Mouse (Mus musculus) ES-E14 (cell line): ENCODE results near the gene Kctd20. TPM values are rescaled to one million over a fixed set of nuclear protein-coding genes. Genes with fewer than 3 reads are reported as not detected.

Source experiments
- DNase-seq: peaks from one replicate; pipeline ENCODE4 v3.0.0-alpha.2; 2013; ENCODE audit warnings: low read depth, low spot score
- H3K27ac ChIP-seq: 2 replicates; pipeline ENCODE4 v1.5.1; 2012; ENCODE audit warnings: low read depth, mild to moderate bottlenecking, low read length, moderate library complexity, mixed read lengths; ENCODE audit not compliant: poor library complexity, insufficient read depth, severe bottlenecking
- H3K36me3 ChIP-seq: 2 replicates; pipeline ENCODE4 v1.6.1; 2012; ENCODE audit warnings: mild to moderate bottlenecking, low read length, moderate library complexity, mixed read lengths; ENCODE audit not compliant: control insufficient read depth, poor library complexity, insufficient read depth, severe bottlenecking
- H3K4me1 ChIP-seq, 2 experiments: fragments of 150-350 bp in 1 of 2; sonication (generic) in 1 of 2; 2 replicates each; pipeline ENCODE4 v1.6.1; 2012; ENCODE audit warnings: low read length in 2 of 2, mild to moderate bottlenecking in 1 of 2, mixed read lengths in 1 of 2; ENCODE audit not compliant: control insufficient read depth in 2 of 2, insufficient read depth in 2 of 2, poor library complexity in 1 of 2
- H3K4me3 ChIP-seq, 2 experiments: fragments of 150-350 bp in 1 of 2; sonication (generic) in 1 of 2; 2 replicates each; pipeline ENCODE4 v1.5.1; 2012; ENCODE audit warnings: low read length in 2 of 2, low read depth in 1 of 2, mild to moderate bottlenecking in 1 of 2, mixed read lengths in 1 of 2; ENCODE audit not compliant: insufficient read depth in 1 of 2, poor library complexity in 1 of 2, severe bottlenecking in 1 of 2
- H3K9ac ChIP-seq: 2 replicates; pipeline ENCODE4 v1.6.1; 2012; ENCODE audit warnings: low read depth, mild to moderate bottlenecking, low read length, mixed read lengths; ENCODE audit not compliant: poor library complexity, insufficient read depth, severe bottlenecking
- H3K9me3 ChIP-seq: fragments of 150-350 bp; sonication (generic); 2 replicates; pipeline ENCODE4 v1.6.1; 2012; ENCODE audit warnings: low read depth, mild to moderate bottlenecking, low read length; ENCODE audit not compliant: control insufficient read depth, insufficient read depth
- CHD2 ChIP-seq: IDR thresholded peaks from 2 replicates; pipeline ENCODE4 v1.6.1; 2014; ENCODE audit warnings: mild to moderate bottlenecking, low read depth, low read length, inconsistent platforms
- HCFC1 ChIP-seq: IDR thresholded peaks from 2 replicates; pipeline ENCODE4 v1.6.1; 2012; ENCODE audit warnings: low read length, inconsistent platforms, borderline replicate concordance; ENCODE audit not compliant: insufficient read depth
- MAFK ChIP-seq: IDR thresholded peaks from 2 replicates; pipeline ENCODE4 v1.6.1; 2014; ENCODE audit warnings: mild to moderate bottlenecking, low read depth, low read length, inconsistent platforms; ENCODE audit not compliant: insufficient read depth
- ZC3H11A ChIP-seq: IDR thresholded peaks from 2 replicates; pipeline ENCODE4 v1.6.1; 2012; ENCODE audit warnings: low read depth, mild to moderate bottlenecking, inconsistent platforms, low read length, borderline replicate concordance
- ZNF384 ChIP-seq: IDR thresholded peaks from 2 replicates; pipeline ENCODE4 v1.6.1; 2012; ENCODE audit warnings: low read depth, low read length, inconsistent platforms
- in situ Hi-C, 2 experiments: fragments of 600-800 bp; cut with MboI; formaldehyde crosslinking; loops; one replicate each; pipeline ENCODE4 v1.15.1; 2025; ENCODE audit warnings: low sequenced_read_pairs in 2 of 2, inconsistent platforms in 1 of 2; ENCODE audit not compliant: unreplicated experiment in 2 of 2
- total RNA-seq: library from RNA; depleted of rRNA; stranded (reverse); fragments of 300-350 nt; gene quantifications from 2 replicates; pipeline ENCODE4 v1.2.3, GENCODE M21; 2012

Kctd20 gene
- total RNA-seq, 1 experiment = 46.9 TPM

- DNase-seq = no peak
- Histone ChIP-seq H3K4me1 (peaks cover 0 to 8% of the 10 kb centered on the region in 2 experiments; a peak in 1 of 4 replicates), H3K27ac (no peak overlapping the region; the same call in 1 of the 2 replicates), H3K4me3 (no peak overlapping the region), H3K36me3 (peaks cover 15% of the 10 kb centered on the region), H3K9ac (no peak overlapping the region), H3K9me3 (no peaks in the 10 kb centered on the region)
- in situ Hi-C loops = no loop called here
- no peak for TF ChIP-seq HCFC1
- TF ChIP-seq ZNF384 = 0 out of 2 replicates have a peak, but pooled peaks have one; percentile 29
- TF ChIP-seq CHD2 = no peak
These were observed 52.0 kb downstream of the Kctd20 start for GRCm38 (mm10) chr17:29003740-29004139.

GRCm38 (mm10) chr17:29005002-29005401 is 53.3 kb downstream of the Kctd20 start:
- no peak overlapping the region; a peak in 1 of 4 replicates for H3K4me3 ChIP-seq
- no peak for DNase-seq
- in situ Hi-C loops = no loop called here
- peaks cover 3 to 8% of the 10 kb centered on the region in 2 experiments; a peak in 3 of 4 replicates for H3K4me1 ChIP-seq
- peaks cover 9% of the 10 kb centered on the region for H3K36me3 ChIP-seq
- no peak overlapping the region; the same call in 1 of the 2 replicates for H3K27ac ChIP-seq
- TF ChIP-seq ZC3H11A = no peak
- no peak for TF ChIP-seq MAFK
- no peak for TF ChIP-seq ZNF384
- no peak for TF ChIP-seq CHD2
- no peak for TF ChIP-seq HCFC1
- no peak overlapping the region for H3K9ac ChIP-seq
- no peaks in the 10 kb centered on the region for H3K9me3 ChIP-seq

- H3K9ac ChIP-seq = peak overlapping the region; percentile 95
- in situ Hi-C loops = no loop called here
- TF ChIP-seq MAFK = no peak
- H3K36me3 ChIP-seq = no peaks in the 10 kb centered on the region
- peak overlapping the region; percentile 90 for H3K27ac ChIP-seq
- no peaks in the 10 kb centered on the region for H3K9me3 ChIP-seq
- DNase-seq = no peak
- H3K4me3 ChIP-seq = peak overlapping the region; percentile 80 to 88
- H3K4me1 ChIP-seq = peaks cover 7 to 8% of the 10 kb centered on the region in 2 experiments; a peak in 3 of 4 replicates
These were observed 55.1 kb downstream of the Kctd20 start for GRCm38 (mm10) chr17:29006812-29007211.

GRCm38 (mm10) chr17:29007243-29007640 is 55.5 kb downstream of the Kctd20 start:
- H3K27ac ChIP-seq = peak overlapping the region; percentile 90
- peak overlapping the region; percentile 80 to 88 for H3K4me3 ChIP-seq
- no peak for TF ChIP-seq MAFK
- TF ChIP-seq CHD2 = no peak
- no peak for TF ChIP-seq ZNF384
- no peak for TF ChIP-seq ZC3H11A
- no peak for TF ChIP-seq HCFC1
- DNase-seq = no peak
- no peaks in the 10 kb centered on the region for H3K9me3 ChIP-seq
- H3K4me1 ChIP-seq = peaks cover 8 to 10% of the 10 kb centered on the region in 2 experiments; a peak in 3 of 4 replicates
- no peaks in the 10 kb centered on the region for H3K36me3 ChIP-seq
- in situ Hi-C loops = no loop called here
- peak overlapping the region; percentile 95 for H3K9ac ChIP-seq

GRCm38 (mm10) chr17:29007641-29008325 is 56.0 kb downstream of the Kctd20 start, which contains the start of gene Stk38:
TSS of gene Stk38 (minus strand) at chr17:29007995.
- peaks cover 8 to 15% of the 10 kb centered on the region in 2 experiments; a peak in 3 of 4 replicates for H3K4me1 ChIP-seq
- DNase-seq = no peak
- TF ChIP-seq CHD2 (no peak), ZNF384 (no peak), ZC3H11A (no peak), MAFK (no peak), HCFC1 (peak; percentile 44; the same call in 1 of the 2 replicates)
- in situ Hi-C loops = no loop called here
- peak within 1 kb of the TSS; percentile 95 for H3K9ac ChIP-seq
- H3K9me3 ChIP-seq = no peaks in the 10 kb centered on the region
- H3K27ac ChIP-seq = peak within 1 kb of the TSS; percentile 94
- peak within 1 kb of the TSS; percentile 80 to 88 for H3K4me3 ChIP-seq
- H3K36me3 ChIP-seq = no peaks in the 10 kb centered on the region
